Mouse (Mus musculus): ENCODE data around the gene Hoxd4. TPM values are rescaled to one million over a fixed set of nuclear protein-coding genes. Genes with fewer than 3 reads are reported as not detected.

Gene Hoxd4
- polyA plus RNA-seq, 1 experiment from 2014 or later, result 2.3 TPM

DNA sequence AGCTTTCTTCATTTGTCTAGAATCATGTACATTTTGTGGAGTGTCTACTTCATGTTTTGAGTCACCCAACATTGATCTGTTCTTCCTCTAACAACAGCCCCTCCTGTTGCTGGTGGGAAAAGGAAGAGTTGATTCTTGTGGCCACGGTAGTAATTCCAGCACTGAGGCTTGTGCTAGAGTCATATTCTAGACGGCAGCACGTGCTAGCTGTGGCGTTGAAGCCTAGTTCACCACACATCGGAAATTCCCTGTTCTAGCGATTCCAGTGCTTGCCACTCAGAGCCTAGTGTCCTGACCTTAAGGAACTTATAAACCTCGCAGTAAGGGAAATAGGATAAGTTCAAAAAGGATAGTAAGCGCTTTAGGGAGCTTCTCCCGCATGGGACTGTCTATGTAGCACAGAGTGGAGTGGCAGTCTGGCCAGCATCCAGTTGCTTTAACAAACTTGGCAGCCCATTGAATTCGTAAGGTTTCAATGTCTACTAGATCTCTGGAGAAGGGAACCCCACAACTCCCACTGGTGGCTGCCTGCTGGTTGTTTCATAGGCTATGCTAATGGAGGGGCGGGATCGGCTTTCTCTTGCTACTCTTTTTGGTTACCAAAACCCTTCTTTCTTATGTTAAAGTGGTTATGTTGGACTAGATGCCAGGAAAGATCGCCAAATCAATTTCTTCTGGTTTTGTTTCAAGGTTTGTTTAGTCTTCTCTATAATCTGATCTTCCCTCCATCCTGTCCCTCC lies 66.0 kb downstream of the Hoxd4 start:
- H3K27ac ChIP-seq (ENCODE audit: low read depth, low read length), result no peak overlapping the region
- no peak overlapping the region for H3K4me3 ChIP-seq (ENCODE audit: low read length)
- H3K36me3 ChIP-seq (ENCODE audit: control insufficient read depth, insufficient read depth, low read length), result no peaks in the 10 kb centered on the region
- WGBS, result 63% methylated on average over 13 of the region's 13 CpGs
- H3K9me3 ChIP-seq (ENCODE audit: control insufficient read depth, low read length), result no peaks in the 10 kb centered on the region
- H3K4me2 ChIP-seq (ENCODE audit: low read length), result no peak overlapping the region
- no peak overlapping the region for H3K9ac ChIP-seq (ENCODE audit: low read depth, low read length)
- no peak for ATAC-seq
- H3K4me1 ChIP-seq (ENCODE audit: control insufficient read depth, insufficient read depth, low read depth, low read length), result no peaks in the 10 kb centered on the region
- no peaks in the 10 kb centered on the region for H3K27me3 ChIP-seq (replicated peaks; ENCODE audit: control insufficient read depth, insufficient read depth, low read length)

MicroRNAs encoded within 50 kb of the gene (microRNA counts, 519-probe panel; counts per million panel counts)
- microRNA mmu-miR-10b, result 3,282 counts per million, percentile 87 among the panel's probes with 10 or more counts

Small RNA genes lying within 50 kb of the gene (microRNA-seq; reads per million reads assigned to microRNA genes)
- gene Gm44463 (not detected), gene Mir10b (40,333 reads per million, percentile 99 among the genes with 10 or more reads in this experiment)

Other genes starting within 250 kb of the Hoxd4 start
- gene Lnpk, start 132.5 kb upstream of the Hoxd4 start, polyA plus RNA-seq (2015; fragmentation: Nextera tagmentation; extraction: Ambion mirVana), result 42.9 and 45.2 TPM in 2 replicates
- 0.40 and 0.58 TPM in 2 replicates for gene Evx2, start 52.4 kb upstream of the Hoxd4 start, polyA plus RNA-seq (2015; fragmentation: Nextera tagmentation; extraction: Ambion mirVana)
- 0.06 TPM in 1 of 2 replicates, not detected in the other for gene Hoxd13, start 43.6 kb upstream of the Hoxd4 start, polyA plus RNA-seq (2015; fragmentation: Nextera tagmentation; extraction: Ambion mirVana)
- not detected in 2 replicates for gene Hoxd12, start 36.9 kb upstream of the Hoxd4 start, polyA plus RNA-seq (2015; fragmentation: Nextera tagmentation; extraction: Ambion mirVana)
- gene Hoxd11, start 32.4 kb upstream of the Hoxd4 start, polyA plus RNA-seq (2015; fragmentation: Nextera tagmentation; extraction: Ambion mirVana), result not detected in 2 replicates
- not detected in 2 replicates for gene Hoxd10, start 20.0 kb upstream of the Hoxd4 start, polyA plus RNA-seq (2015; fragmentation: Nextera tagmentation; extraction: Ambion mirVana)
- gene Hoxd9, start 14.2 kb upstream of the Hoxd4 start, polyA plus RNA-seq (2015; fragmentation: Nextera tagmentation; extraction: Ambion mirVana), result 0.07 TPM in 1 of 2 replicates, not detected in the other
- 0.66 and 1.1 TPM in 2 replicates for gene Hoxd8, start 7.3 kb upstream of the Hoxd4 start, polyA plus RNA-seq (2015; fragmentation: Nextera tagmentation; extraction: Ambion mirVana)
- gene Hoxd3, start within 50 bp of the Hoxd4 start, polyA plus RNA-seq (2015; fragmentation: Nextera tagmentation; extraction: Ambion mirVana), result 43.8 and 48.0 TPM in 2 replicates
- gene Gm28230, start 14.8 kb downstream of the Hoxd4 start, polyA plus RNA-seq (2015; fragmentation: Nextera tagmentation; extraction: Ambion mirVana), result 0.45 and 0.72 TPM in 2 replicates
- gene Hoxd1, start 51.1 kb downstream of the Hoxd4 start, polyA plus RNA-seq (2015; fragmentation: Nextera tagmentation; extraction: Ambion mirVana), result 1.1 and 1.3 TPM in 2 replicates
- 156 and 171 TPM in 2 replicates for gene Mtx2, start 113.9 kb downstream of the Hoxd4 start, polyA plus RNA-seq (2015; fragmentation: Nextera tagmentation; extraction: Ambion mirVana)